Mouse (Mus musculus): ENCODE data around the gene Ccz1.

DNA sequence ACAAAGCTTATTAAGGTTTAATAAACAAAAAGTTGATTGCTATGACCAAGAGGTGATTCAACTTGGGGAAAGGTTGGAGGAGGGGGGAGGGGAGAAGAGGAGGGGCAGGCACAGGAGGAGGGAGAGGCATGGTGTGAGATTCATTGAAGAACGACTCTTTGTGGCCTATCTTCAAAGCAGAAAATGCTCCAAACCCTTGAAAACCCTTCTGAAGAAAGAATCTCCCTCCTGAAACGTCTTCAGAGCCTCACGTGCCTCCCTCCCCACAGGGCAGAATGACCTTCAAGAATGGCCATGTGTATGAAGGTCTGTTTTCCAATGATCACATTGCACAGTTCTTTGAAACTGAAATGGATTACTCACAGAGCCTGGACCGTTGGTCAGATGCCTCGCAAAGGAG, 64.7 kb downstream of the Ccz1 start:
- TF ChIP-seq GATA1 (IDR thresholded peaks at IDR 0.05; ENCODE audit: borderline replicate concordance, low read length) (no peak), FLI1 (IDR thresholded peaks at IDR 0.05; ENCODE audit: low read length) (no peak)
